Mouse (Mus musculus): Measurements from ENCODE around the gene Nek7. TPM values are rescaled to one million over a fixed set of nuclear protein-coding genes. Genes with fewer than 3 reads are reported as not detected.

Gene Nek7
- polyA plus RNA-seq, 1 experiment from 2014 or later: 31.5 TPM

GRCm38 (mm10) chr1:138535758-138536574 is 84.0 kb downstream of the Nek7 start:
- no peaks in the 10 kb centered on the region for H3K9me3 ChIP-seq
- no peak overlapping the region for H3K9ac ChIP-seq
- no peaks in the 10 kb centered on the region for H3K36me3 ChIP-seq
- peaks cover 4% of the 10 kb centered on the region; the same call in 1 of the 2 replicates for H3K4me1 ChIP-seq
- H3K27ac ChIP-seq: no peak overlapping the region
- 65% methylated on average over 16 of the region's 16 CpGs for WGBS
- H3K27me3 ChIP-seq: no peaks in the 10 kb centered on the region
- H3K4me3 ChIP-seq: no peak overlapping the region
- H3K4me2 ChIP-seq (replicated peaks): no peak overlapping the region
- ATAC-seq (ENCODE audit: insufficient number of reproducible peaks, insufficient read depth, low FRiP score, low TSS enrichment): no peak

DNA sequence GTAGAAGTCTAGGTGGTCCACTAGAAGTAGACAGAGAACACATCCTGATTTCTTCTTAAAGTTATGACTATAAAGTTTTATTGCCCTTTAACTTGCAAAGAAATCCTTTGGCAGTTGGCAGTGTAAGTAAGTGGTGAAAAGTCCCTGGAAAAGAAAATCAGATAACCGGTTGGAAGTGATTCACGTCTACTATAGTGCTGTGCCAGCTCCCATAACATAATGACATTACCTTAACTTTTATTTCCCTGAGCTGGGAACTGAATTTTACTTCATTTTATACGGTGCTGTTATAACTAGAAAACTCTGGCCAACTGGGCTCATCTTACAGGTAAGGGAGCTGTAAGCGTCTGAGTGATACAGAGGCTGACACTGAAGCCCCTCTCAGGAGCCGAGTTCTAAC is 89.3 kb downstream of the Nek7 start:
- H3K9me3 ChIP-seq: no peaks in the 10 kb centered on the region
- 85% methylated on average over 5 of the region's 5 CpGs for WGBS
- H3K27me3 ChIP-seq: no peaks in the 10 kb centered on the region
- H3K4me2 ChIP-seq (replicated peaks): no peak overlapping the region
- H3K4me1 ChIP-seq: no peaks in the 10 kb centered on the region
- H3K4me3 ChIP-seq: no peak overlapping the region
- no peak overlapping the region for H3K27ac ChIP-seq
- H3K36me3 ChIP-seq: no peaks in the 10 kb centered on the region
- H3K9ac ChIP-seq: no peak overlapping the region
- no peak for ATAC-seq (ENCODE audit: insufficient number of reproducible peaks, insufficient read depth, low FRiP score, low TSS enrichment)

DNA sequence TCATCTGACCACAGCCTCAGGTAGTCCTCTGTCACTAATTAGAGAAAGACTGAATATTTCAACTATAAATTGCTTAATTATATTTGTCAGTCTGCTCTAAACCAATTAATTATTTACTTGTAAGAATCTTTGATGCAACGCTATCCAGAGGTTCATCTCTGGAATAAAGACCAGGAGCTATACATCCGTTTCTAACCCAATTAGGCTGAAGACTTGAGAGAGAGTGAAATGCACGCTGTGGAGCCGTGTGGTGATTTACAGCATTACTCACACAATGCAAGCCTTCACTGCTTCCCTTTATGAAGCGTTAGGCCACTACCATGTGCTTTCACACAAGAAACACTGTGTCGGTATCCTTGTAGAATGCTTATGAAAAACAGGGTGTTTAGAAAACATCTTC is 96.0 kb downstream of the Nek7 start:
- WGBS: 57% methylated on average over 6 of the region's 6 CpGs
- no peaks in the 10 kb centered on the region for H3K27me3 ChIP-seq
- no peaks in the 10 kb centered on the region for H3K36me3 ChIP-seq
- no peak overlapping the region for H3K27ac ChIP-seq
- ATAC-seq (ENCODE audit: insufficient number of reproducible peaks, insufficient read depth, low FRiP score, low TSS enrichment): no peak
- H3K4me3 ChIP-seq: no peak overlapping the region
- no peaks in the 10 kb centered on the region for H3K9me3 ChIP-seq
- no peak overlapping the region for H3K4me2 ChIP-seq (replicated peaks)
- H3K4me1 ChIP-seq: no peaks in the 10 kb centered on the region
- no peak overlapping the region for H3K9ac ChIP-seq

- Histone ChIP-seq H3K4me1 (peaks cover 13% of the 10 kb centered on the region; the same call in 1 of the 2 replicates), H3K9ac (no peak overlapping the region), H3K36me3 (no peaks in the 10 kb centered on the region), H3K27me3 (no peaks in the 10 kb centered on the region), H3K4me2 (replicated peaks) (no peak overlapping the region), H3K27ac (no peak overlapping the region), H3K9me3 (no peaks in the 10 kb centered on the region), H3K4me3 (no peak overlapping the region)
- no peak for ATAC-seq (ENCODE audit: insufficient number of reproducible peaks, insufficient read depth, low FRiP score, low TSS enrichment)
- WGBS: 79% methylated on average over 5 of the region's 5 CpGs
Observed at GRCm38 (mm10) chr1:138518235-138518634, 101.7 kb downstream of the Nek7 start.

GRCm38 (mm10) chr1:138517360-138518099 is 102.4 kb downstream of the Nek7 start:
- Histone ChIP-seq H3K4me3 (no peak overlapping the region), H3K4me2 (replicated peaks) (no peak overlapping the region), H3K9me3 (no peaks in the 10 kb centered on the region), H3K27ac (no peak overlapping the region), H3K27me3 (no peaks in the 10 kb centered on the region), H3K4me1 (peaks cover 13% of the 10 kb centered on the region; the same call in 1 of the 2 replicates), H3K36me3 (no peaks in the 10 kb centered on the region), H3K9ac (no peak overlapping the region)
- no peak for ATAC-seq (ENCODE audit: insufficient number of reproducible peaks, insufficient read depth, low FRiP score, low TSS enrichment)
- 41% methylated on average over 6 of the region's 6 CpGs for WGBS

GRCm38 (mm10) chr1:138516946-138517345 is 103.0 kb downstream of the Nek7 start:
- no peak for ATAC-seq (ENCODE audit: insufficient number of reproducible peaks, insufficient read depth, low FRiP score, low TSS enrichment)
- no peak overlapping the region for H3K4me3 ChIP-seq
- H3K36me3 ChIP-seq: no peaks in the 10 kb centered on the region
- H3K27me3 ChIP-seq: no peaks in the 10 kb centered on the region
- H3K9ac ChIP-seq: no peak overlapping the region
- no peak overlapping the region for H3K4me2 ChIP-seq (replicated peaks)
- H3K9me3 ChIP-seq: no peaks in the 10 kb centered on the region
- H3K4me1 ChIP-seq: peaks cover 13% of the 10 kb centered on the region; the same call in 1 of the 2 replicates
- WGBS: 83% methylated on average over 2 of the region's 2 CpGs
- H3K27ac ChIP-seq: no peak overlapping the region

DNA sequence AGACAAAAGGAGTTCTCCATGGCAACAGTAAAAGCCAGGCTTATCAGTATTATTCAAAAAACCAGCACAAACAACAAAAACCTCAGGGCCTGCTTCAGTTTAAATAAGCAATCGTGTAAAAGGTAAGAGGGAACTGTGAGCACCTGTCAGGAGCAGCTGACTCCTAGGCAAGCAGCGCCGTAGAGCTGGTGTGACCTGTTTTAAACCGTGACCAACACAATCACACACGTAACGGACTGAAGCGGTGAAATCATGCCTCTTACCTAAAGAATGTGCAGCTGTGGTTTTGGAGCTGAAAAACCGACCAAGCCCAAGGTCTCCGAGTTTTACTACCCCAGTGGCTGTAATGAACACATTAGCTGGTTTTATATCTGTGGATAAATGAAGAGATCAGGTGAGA is 104.6 kb downstream of the Nek7 start:
- Histone ChIP-seq H3K27me3 (no peaks in the 10 kb centered on the region), H3K4me2 (replicated peaks) (no peak overlapping the region), H3K36me3 (no peaks in the 10 kb centered on the region), H3K9ac (no peak overlapping the region), H3K27ac (no peak overlapping the region), H3K4me3 (no peak overlapping the region), H3K9me3 (no peaks in the 10 kb centered on the region), H3K4me1 (peaks cover 15% of the 10 kb centered on the region; the same call in 1 of the 2 replicates)
- 71% methylated on average over 9 of the region's 9 CpGs for WGBS
- ATAC-seq (ENCODE audit: insufficient number of reproducible peaks, insufficient read depth, low FRiP score, low TSS enrichment): no peak

- Histone ChIP-seq H3K36me3 (no peaks in the 10 kb centered on the region), H3K27me3 (no peaks in the 10 kb centered on the region), H3K4me2 (replicated peaks) (no peak overlapping the region), H3K9me3 (no peaks in the 10 kb centered on the region), H3K27ac (no peak overlapping the region), H3K9ac (no peak overlapping the region), H3K4me1 (peaks cover 15% of the 10 kb centered on the region; the same call in 1 of the 2 replicates), H3K4me3 (no peak overlapping the region)
- 68% methylated on average over 4 of the region's 4 CpGs for WGBS
- no peak for ATAC-seq (ENCODE audit: insufficient number of reproducible peaks, insufficient read depth, low FRiP score, low TSS enrichment)
Observed at GRCm38 (mm10) chr1:138513982-138514381, 106.0 kb downstream of the Nek7 start.

DNA sequence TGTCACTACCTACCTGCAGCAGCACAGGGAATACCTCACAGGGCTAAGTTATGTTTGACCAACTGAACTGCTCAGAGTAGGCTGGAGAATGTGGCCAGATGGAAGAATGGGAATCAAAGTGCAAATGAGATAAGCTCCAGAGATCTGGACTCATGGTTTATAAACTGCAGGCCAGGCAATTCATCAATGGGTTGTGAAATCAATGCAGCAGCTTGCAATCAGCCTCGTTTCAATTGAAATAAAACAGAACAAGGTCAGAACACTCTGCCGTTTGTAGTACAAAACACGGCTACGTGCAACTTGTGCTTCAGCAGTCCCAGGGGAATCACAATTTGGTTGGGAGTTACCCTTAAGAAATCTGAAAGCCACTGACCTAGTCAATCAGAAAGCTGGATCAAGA is 109.4 kb downstream of the Nek7 start:
- Histone ChIP-seq H3K4me2 (replicated peaks) (no peak overlapping the region), H3K4me3 (no peak overlapping the region), H3K9me3 (no peaks in the 10 kb centered on the region), H3K4me1 (peaks cover 13% of the 10 kb centered on the region), H3K27me3 (no peaks in the 10 kb centered on the region), H3K27ac (no peak overlapping the region), H3K36me3 (no peaks in the 10 kb centered on the region), H3K9ac (no peak overlapping the region)
- no peak for ATAC-seq (ENCODE audit: insufficient number of reproducible peaks, insufficient read depth, low FRiP score, low TSS enrichment)
- WGBS: 67% methylated on average over 4 of the region's 4 CpGs

GRCm38 (mm10) chr1:138507446-138508043 is 112.4 kb downstream of the Nek7 start:
- no peak for ATAC-seq (ENCODE audit: insufficient number of reproducible peaks, insufficient read depth, low FRiP score, low TSS enrichment)
- H3K4me3 ChIP-seq: no peak overlapping the region
- 65% methylated on average over 13 of the region's 13 CpGs for WGBS
- no peak overlapping the region for H3K9ac ChIP-seq
- H3K27ac ChIP-seq: no peak overlapping the region
- no peaks in the 10 kb centered on the region for H3K9me3 ChIP-seq
- no peaks in the 10 kb centered on the region for H3K36me3 ChIP-seq
- no peaks in the 10 kb centered on the region for H3K27me3 ChIP-seq
- H3K4me1 ChIP-seq: peaks cover 16% of the 10 kb centered on the region
- no peak overlapping the region for H3K4me2 ChIP-seq (replicated peaks)

GRCm38 (mm10) chr1:138507014-138507413 is 112.9 kb downstream of the Nek7 start:
- 50% methylated on average over 4 of the region's 4 CpGs for WGBS
- Histone ChIP-seq H3K4me1 (peaks cover 16% of the 10 kb centered on the region), H3K4me3 (no peak overlapping the region), H3K36me3 (no peaks in the 10 kb centered on the region), H3K4me2 (replicated peaks) (no peak overlapping the region), H3K9ac (no peak overlapping the region), H3K9me3 (no peaks in the 10 kb centered on the region), H3K27ac (no peak overlapping the region), H3K27me3 (no peaks in the 10 kb centered on the region)
- ATAC-seq (ENCODE audit: insufficient number of reproducible peaks, insufficient read depth, low FRiP score, low TSS enrichment): 0 out of 2 replicates have a peak, but pooled peaks have one; percentile 35
